Mouse (Mus musculus) 3134 (cell line): ENCODE measurements around the gene Wdfy3.
"Not testable (repeated sequence)": the region's sequence is repeated elsewhere in the genome, so short reads cannot be mapped to it uniquely, and the experiment has no call there.

Source experiments
- DNase-seq: peaks from one replicate; pipeline ENCODE4 v3.0.0-alpha.2; 2011; ENCODE audit warnings: low spot score; ENCODE audit not compliant: insufficient read length; ENCODE audit errors: extremely low read depth

Wdfy3 gene

DNA sequence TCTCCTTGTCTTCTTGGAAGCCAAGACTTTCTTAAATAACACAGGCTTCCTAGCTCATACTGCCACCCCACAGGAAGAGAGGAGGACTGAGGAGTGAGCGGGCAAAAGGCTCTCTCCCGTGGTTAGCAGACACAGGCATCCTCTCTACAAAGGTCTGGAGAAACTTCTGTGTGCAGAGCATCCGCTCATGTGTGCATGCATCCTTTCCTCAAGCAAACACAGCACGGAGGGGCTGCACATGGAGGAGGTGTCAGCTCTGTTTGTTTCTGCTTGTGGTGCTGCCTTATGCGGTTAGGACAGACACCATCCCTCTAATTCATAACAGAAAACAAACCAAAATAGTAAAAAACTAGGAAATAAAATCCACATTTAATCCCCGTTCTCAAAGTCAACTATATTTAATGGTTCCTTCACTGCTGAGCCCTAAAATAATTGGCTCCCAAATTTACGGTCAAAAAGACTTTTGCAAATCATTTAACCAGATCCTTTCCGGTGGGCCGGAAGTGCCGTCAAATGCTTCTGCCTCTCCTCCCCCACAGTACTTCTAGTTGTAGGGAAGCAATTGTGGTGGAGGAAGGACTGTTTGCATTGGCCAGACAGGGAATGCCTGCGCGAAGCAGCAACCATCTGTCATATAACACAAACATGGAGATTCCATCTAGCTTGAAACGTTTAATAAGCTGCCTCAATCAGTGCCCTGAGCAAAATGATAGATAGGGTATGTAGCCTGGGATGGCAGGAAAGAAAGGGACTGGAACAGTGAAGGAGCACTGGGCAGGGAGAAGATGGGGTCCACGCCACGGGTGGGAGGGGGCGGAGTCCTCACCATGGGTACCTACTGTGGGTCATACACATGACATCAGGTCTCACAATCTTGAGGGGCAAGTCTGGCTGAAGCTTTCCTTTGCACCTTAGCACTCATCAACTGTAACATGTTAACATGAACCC lies 115.1 kb downstream of the Wdfy3 start:
- no peak for DNase-seq

- no peak for DNase-seq
Measured at GRCm38 (mm10) chr5:101951918-101952317, 117.8 kb downstream of the Wdfy3 start.

GRCm38 (mm10) chr5:101949323-101949722 lies 120.4 kb downstream of the Wdfy3 start:
- DNase-seq: no peak

DNA sequence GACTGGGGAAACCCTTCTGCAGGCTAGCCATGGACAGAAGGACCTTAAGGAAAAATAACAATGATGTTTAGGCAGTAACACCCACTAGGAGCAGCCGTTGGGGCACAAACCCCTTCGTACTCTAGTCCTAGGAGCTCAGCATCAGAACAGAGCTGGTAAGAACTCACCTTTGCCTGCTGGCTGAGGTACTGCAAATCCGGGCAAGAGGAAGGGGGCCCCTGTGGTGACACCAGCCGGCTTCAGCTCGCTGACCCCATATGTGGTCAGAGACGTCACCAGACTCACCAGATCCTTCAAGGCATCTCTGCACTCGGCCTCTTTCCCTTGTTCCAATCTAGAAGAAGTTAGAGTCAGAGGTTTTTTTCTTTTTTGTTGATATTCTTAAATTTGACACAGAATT lies 121.1 kb downstream of the Wdfy3 start:
- DNase-seq: no peak

DNA sequence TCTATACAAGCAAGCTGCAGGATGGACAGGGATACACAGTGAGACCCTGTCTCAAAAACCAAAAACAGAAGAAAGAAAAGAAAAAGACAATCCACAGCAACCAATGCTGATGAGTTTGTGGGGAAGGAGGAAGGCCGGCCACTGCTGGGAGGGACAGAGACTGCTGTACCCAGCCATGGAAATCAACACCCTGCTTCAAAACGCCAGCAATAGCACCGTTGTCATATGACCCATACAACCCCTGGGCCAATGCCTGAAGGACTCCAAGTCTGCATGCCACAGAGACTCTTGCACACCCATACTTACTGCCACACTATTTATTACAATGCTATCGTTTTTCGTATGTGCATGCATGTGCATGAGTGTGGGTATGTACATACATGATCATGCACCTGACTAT lies 124.0 kb downstream of the Wdfy3 start:
- DNase-seq: no peak

DNA sequence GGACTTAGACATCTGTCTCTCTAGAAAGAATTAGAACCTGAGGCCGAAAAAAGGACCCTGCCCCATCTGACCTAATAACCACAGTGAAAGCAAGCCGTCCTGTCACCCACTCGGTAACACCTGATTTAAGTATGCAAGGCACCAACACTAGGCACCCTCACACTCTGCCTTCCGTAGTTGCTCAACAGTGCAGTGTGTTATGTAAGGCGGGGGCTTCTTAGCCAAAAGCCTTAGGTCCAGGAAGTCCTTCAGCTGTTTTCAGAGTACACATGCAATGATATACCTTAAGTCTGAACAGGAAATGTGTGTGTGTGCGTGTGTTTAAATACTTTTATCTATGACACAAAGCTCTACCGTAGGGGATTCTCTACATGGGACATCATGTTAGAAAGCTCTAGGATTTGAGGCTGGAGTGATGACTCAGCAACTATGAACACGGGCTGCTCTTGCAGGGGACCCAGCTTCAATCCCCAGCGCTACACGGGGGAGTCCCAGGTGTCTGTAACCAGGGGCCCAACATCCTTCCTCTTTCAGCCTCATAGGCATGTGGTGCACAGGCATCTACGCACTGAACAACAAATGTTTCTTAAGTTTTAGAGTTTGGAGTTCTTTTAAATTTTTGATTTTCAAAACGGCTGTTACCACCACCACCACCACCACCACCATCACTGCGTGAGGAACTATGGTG lies 131.7 kb downstream of the Wdfy3 start:
- DNase-seq: no peak

GRCm38 (mm10) chr5:101937362-101937761 lies 132.4 kb downstream of the Wdfy3 start:
- DNase-seq: no peak

- DNase-seq: no peak
Measured at GRCm38 (mm10) chr5:101935893-101936292, 133.8 kb downstream of the Wdfy3 start.

DNA sequence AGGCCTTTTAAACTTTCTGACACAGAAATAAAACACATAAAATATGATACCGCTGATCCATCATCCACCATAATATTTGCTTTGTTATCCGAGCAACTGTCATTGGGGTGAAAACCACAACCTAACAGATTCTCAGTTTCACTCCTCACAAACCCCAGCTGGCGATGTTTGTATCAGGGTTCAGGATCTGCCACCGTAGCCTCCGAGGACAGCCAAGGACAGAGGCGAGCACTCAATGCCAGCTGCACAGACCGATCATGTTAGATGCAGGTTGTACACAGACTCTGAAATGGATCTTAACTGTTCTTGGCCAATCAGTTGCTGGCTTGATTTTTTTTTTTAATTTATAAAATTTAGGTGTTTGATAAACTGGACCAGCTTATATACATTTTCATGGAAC lies 135.1 kb downstream of the Wdfy3 start:
- DNase-seq: no peak

DNA sequence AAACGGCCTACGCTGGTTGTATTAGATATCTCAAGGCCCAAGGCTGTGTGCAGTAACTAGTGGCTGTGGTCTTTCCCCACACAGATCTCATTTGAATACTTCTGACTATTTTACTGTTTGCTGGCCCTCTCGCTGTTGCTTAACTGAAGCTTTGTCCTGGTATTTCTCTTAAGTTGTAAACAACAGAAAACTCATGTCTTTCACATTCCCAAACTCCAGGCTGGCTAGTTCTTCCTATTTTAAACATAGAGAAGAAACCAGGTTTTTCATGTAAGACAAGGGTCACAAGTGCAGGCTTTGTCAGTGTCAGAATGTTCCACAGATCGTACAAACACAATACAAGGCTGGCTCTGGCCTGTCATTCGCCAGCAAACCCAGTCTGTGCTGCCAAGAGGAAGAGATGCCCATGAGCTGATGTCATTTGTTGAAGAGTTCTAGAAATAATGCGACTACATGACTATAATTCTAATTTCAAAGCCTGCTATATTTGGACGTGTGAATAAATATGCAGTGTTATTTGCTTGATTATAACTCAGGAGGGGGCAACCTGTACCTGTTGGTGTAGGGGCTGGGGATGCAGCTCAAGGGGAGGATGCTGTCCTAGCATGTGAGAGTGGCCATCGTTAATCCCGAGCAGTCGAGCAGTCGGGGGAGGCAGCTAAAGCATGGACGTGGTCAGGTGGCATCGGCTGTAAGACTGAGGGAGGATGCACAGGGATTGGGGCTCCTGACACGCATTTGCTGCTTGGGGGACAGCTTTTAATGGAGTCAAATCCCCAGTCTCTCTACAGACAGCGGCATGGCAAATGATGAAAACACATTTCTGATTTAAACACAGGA lies 136.5 kb downstream of the Wdfy3 start:
- DNase-seq: no peak

DNA sequence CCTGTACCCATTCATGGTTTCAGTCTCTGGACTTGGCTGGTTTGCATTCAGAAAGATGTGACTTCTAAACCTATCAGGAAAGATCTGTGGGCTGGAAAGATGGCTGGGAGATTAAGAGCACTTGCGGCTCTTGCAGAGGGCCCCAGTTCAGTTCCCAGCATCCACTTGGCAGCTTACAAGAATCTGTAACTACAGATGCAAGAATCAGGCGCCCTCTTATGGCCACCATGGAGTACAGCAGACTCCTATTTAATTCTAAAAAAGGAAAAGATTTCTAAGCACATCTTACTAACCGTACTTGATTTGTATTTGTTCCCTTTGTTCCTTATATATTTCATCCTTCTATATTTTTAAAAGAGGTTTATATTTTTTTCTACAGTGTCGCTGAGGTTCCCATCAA lies 137.7 kb downstream of the Wdfy3 start:
- no peak for DNase-seq

DNA sequence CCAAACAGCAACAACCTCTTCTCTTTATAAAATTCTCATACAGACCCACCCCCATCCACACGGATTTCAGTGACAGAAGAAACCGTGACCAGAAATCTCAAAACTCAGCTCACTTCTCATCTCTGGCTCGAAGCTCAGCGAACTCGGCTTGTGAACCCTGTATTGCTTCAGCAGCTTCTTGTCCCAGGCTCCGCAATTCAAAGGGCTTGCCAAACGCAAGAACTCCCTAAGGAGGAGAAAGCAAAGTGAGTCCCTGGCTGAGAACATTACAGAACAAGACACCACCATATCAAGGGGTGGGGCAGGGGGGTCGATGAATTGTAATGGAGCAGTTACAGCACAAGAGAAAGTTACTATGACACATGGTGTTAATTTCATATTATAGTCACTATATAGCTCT lies 143.4 kb downstream of the Wdfy3 start:
- DNase-seq: no peak

DNA sequence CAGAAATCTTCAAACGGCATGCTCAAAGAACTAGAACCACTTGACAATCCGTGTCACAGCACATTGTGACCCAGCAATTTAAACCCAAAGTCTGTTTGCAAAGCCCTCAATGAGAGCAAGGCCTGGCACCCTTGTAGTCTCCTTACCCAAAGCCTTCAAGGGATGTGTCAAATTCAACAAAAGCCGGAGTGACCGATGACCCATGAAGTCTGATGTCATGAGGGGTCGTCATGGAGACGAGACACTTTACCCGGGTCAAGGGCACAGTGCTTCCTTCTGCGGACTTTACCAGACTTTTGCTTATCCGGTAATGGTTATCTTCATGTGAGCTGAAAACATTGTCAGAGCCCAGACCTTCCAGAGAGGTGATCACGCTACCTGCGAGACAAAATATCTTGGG lies 146.0 kb downstream of the Wdfy3 start:
- no peak for DNase-seq

DNA sequence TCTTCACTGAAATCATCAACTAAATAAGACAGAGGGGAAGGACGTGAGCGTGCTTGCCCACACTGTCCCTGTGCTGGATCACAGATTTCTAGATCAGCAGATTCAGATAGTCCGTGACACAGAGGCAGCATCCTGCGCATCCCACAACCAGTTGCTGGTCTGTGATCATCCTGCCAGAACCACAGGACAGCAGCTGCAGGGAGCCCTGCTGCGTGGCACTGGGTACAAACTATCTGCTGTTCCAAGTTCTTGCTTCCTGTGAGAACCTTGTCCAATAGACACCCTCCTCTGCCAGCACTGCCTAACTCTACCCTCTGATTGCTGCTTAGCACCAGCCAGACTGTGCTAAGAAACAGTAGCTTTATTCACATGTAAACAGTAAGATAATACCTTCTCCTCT lies 150.2 kb downstream of the Wdfy3 start:
- DNase-seq: no peak

DNA sequence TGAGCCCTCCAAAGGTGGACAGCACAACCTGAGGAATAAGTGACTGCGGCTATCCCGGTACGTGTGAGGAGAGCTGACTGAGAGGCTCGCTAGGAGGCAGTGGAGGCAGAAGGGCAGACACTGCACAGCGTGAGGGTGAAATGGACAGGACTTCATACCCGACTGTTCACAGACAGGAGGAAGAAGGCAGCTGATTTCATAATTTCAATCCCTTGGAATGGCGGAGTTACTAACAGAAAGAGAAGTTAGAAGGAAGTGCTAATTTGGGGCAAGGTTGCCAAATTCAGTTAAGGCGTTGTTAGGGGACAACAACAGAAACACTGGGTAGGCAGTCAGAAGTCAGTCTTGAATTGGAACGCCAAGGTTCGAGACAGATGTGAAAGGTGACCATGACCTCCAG lies 160.3 kb downstream of the Wdfy3 start:
- no peak for DNase-seq

DNA sequence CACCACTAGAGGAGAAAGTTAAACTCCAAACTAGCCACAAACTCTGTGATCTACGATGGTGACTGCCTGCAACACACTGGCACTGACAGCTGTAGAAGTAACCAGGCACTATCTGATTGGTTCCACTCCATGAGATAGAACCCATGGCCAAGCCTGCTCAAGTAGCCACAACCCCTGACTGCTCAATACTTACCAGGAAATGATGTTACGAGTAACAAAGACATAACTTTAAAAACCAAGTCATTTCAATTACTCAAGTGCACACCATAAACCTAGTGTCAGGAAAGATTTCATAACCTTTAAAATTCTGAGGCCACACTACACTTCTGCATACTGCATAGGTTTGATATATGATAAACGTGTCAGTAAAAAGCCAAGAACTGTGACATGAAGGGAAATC lies 164.1 kb downstream of the Wdfy3 start:
- DNase-seq: no peak

GRCm38 (mm10) chr5:101904841-101905240 lies 164.9 kb downstream of the Wdfy3 start:
- not testable (repeated sequence) for DNase-seq

- DNase-seq: no peak
Measured at GRCm38 (mm10) chr5:101902686-101903085, 167.0 kb downstream of the Wdfy3 start.

DNA sequence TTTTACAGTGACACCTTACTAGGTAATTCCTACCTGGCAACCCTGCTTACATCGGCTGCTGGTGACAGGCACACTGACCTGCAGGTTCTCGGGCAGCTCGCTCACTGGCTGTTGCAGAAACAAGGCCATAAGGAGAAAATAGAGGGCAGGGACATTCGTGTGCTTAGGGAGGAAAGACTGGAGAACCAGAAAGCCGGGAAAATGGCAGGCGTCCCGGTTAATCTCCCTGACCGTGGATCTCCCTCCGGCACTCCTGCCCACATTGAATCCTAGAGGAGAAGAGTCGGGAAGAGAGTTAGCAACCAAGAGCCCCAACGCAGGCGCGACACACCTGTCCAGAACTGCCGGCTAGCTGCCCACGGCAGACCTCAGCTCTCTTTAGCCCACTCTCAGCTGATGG lies 169.7 kb downstream of the Wdfy3 start:
- no peak for DNase-seq

GRCm38 (mm10) chr5:101896784-101897183 lies 172.9 kb downstream of the Wdfy3 start:
- DNase-seq: no peak
